Mouse (Mus musculus) CH12.LX (cell line): ENCODE data around the gene Klhl23. TPM values are rescaled to one million over a fixed set of nuclear protein-coding genes. Genes with fewer than 3 reads are reported as not detected.

Experiments
- DNase-seq: peaks from one replicate; pipeline ENCODE4 v3.0.0-alpha.2; 2013; ENCODE audit errors: extremely low read depth
- H3K27ac ChIP-seq: 2 replicates; pipeline ENCODE4 v1.5.1; 2012; ENCODE audit warnings: low read depth, mild to moderate bottlenecking, control low read depth, moderate library complexity; ENCODE audit not compliant: insufficient read depth
- H3K27me3 ChIP-seq: replicated peaks from 2 replicates; pipeline ENCODE3; 2012; ENCODE audit warnings: inconsistent platforms
- H3K36me3 ChIP-seq, 2 experiments: replicated peaks in 1 of 2; 2 replicates each; pipeline versions ENCODE3 to v1.6.1; 2012; ENCODE audit warnings: inconsistent platforms in 1 of 2, low read length in 1 of 2, mild to moderate bottlenecking in 1 of 2, mixed read lengths in 1 of 2, moderate library complexity in 1 of 2; ENCODE audit not compliant: control insufficient read depth in 1 of 2, insufficient read depth in 1 of 2
- H3K4me1 ChIP-seq, 2 experiments: 2 replicates each; pipeline ENCODE4 v1.6.1; 2012; ENCODE audit warnings: inconsistent platforms in 1 of 2, moderate library complexity in 1 of 2; ENCODE audit not compliant: insufficient read depth in 2 of 2, control insufficient read depth in 1 of 2
- H3K4me2 ChIP-seq: 2 replicates; pipeline ENCODE4 v1.6.1; 2012; ENCODE audit warnings: low read depth, mild to moderate bottlenecking, control low read depth; ENCODE audit not compliant: poor library complexity, insufficient read depth, severe bottlenecking
- H3K4me3 ChIP-seq, 3 experiments: fragments of 150-350 bp in 1 of 3; sonication (generic) in 1 of 3; replicated peaks in 1 of 3; 2 replicates each; pipeline versions ENCODE3 to v1.5.1; 2011 to 2012; ENCODE audit warnings: low read depth in 2 of 3, low read length in 2 of 3, mild to moderate bottlenecking in 2 of 3, moderate library complexity in 2 of 3, control low read depth in 1 of 3, improper control_type of control experiment in 1 of 3, inconsistent platforms in 1 of 3, mixed read lengths in 1 of 3; ENCODE audit not compliant: poor library complexity in 1 of 3
- H3K79me2 ChIP-seq: replicated peaks from 2 replicates; pipeline ENCODE4 v1.6.1; 2012; ENCODE audit warnings: mild to moderate bottlenecking, moderate library complexity; ENCODE audit not compliant: control insufficient read depth, poor library complexity, insufficient read depth, severe bottlenecking; ENCODE audit errors: extremely low read depth
- H3K9ac ChIP-seq: 2 replicates; pipeline ENCODE4 v1.6.1; 2012; ENCODE audit warnings: low read depth, mild to moderate bottlenecking, control low read depth, moderate library complexity; ENCODE audit not compliant: insufficient read depth
- H3K9me3 ChIP-seq: replicated peaks from 2 replicates; pipeline ENCODE3; 2012; ENCODE audit warnings: low read length, inconsistent platforms, mixed read lengths
- BHLHE40 ChIP-seq: IDR thresholded peaks from 2 replicates; pipeline ENCODE4 v1.6.1; 2011; ENCODE audit warnings: mild to moderate bottlenecking, low read depth, low read length, improper control_type of control experiment
- CHD1 ChIP-seq: IDR thresholded peaks from 2 replicates; pipeline ENCODE4 v1.6.1; 2012; ENCODE audit warnings: low read depth, low read length, improper control_type of control experiment, inconsistent platforms
- CHD2 ChIP-seq: IDR thresholded peaks from 2 replicates; pipeline ENCODE4 v1.6.1; 2011; ENCODE audit warnings: low read length, improper control_type of control experiment
- CTCF ChIP-seq, 2 experiments: IDR thresholded peaks in 1 of 2; conservative IDR thresholded peaks in 1 of 2; 2 replicates each; pipeline ENCODE4 v1.5.1; 2011 to 2012; ENCODE audit warnings: low read depth in 2 of 2, low read length in 2 of 2, improper control_type of control experiment in 1 of 2, inconsistent platforms in 1 of 2, mild to moderate bottlenecking in 1 of 2, moderate library complexity in 1 of 2
- E2F4 ChIP-seq: IDR thresholded peaks from 2 replicates; pipeline ENCODE4 v1.6.1; 2011; ENCODE audit warnings: low read depth, low read length, improper control_type of control experiment; ENCODE audit not compliant: insufficient replicate concordance
- EP300 ChIP-seq: IDR thresholded peaks from 2 replicates; pipeline ENCODE4 v1.6.1; 2011; ENCODE audit warnings: low read length, improper control_type of control experiment
- HCFC1 ChIP-seq: IDR thresholded peaks from 2 replicates; pipeline ENCODE4 v1.6.1; 2012; ENCODE audit warnings: low read depth, mild to moderate bottlenecking, inconsistent platforms, low read length, improper control_type of control experiment
- JUND ChIP-seq: conservative IDR thresholded peaks from 2 replicates; pipeline ENCODE4 v1.6.1; 2011; ENCODE audit warnings: low read depth, low read length, improper control_type of control experiment
- MAZ ChIP-seq: IDR thresholded peaks from 2 replicates; pipeline ENCODE4 v1.6.1; 2012; ENCODE audit warnings: low read depth, mild to moderate bottlenecking, inconsistent platforms, low read length, improper control_type of control experiment, moderate library complexity
- NELFE ChIP-seq: IDR thresholded peaks from 2 replicates; pipeline ENCODE4 v1.6.1; 2011; ENCODE audit warnings: low read depth, low read length, improper control_type of control experiment
- NRF1 ChIP-seq: IDR thresholded peaks from 2 replicates; pipeline ENCODE4 v1.6.1; 2014; ENCODE audit warnings: low read depth, mild to moderate bottlenecking, inconsistent platforms, low read length, improper control_type of control experiment, moderate library complexity
- POLR2A ChIP-seq: IDR thresholded peaks from 2 replicates; pipeline ENCODE4 v1.6.1; 2011; ENCODE audit warnings: low read depth, mild to moderate bottlenecking, improper control_type of control experiment, low read length
- POLR2AphosphoS2 ChIP-seq: IDR thresholded peaks from 2 replicates; pipeline ENCODE4 v1.6.1; 2011; ENCODE audit warnings: low read depth, low read length, improper control_type of control experiment
- RAD21 ChIP-seq: IDR thresholded peaks from 2 replicates; pipeline ENCODE4 v1.6.1; 2011; ENCODE audit warnings: low read depth, mild to moderate bottlenecking, low read length, improper control_type of control experiment, moderate library complexity
- RCOR1 ChIP-seq: conservative IDR thresholded peaks from 2 replicates; pipeline ENCODE4 v1.6.1; 2012; ENCODE audit warnings: low read depth, mild to moderate bottlenecking, inconsistent platforms, low read length, improper control_type of control experiment
- TBP ChIP-seq: conservative IDR thresholded peaks from 2 replicates; pipeline ENCODE4 v1.6.1; 2011; ENCODE audit warnings: low read depth, low read length, improper control_type of control experiment
- TCF12 ChIP-seq: IDR thresholded peaks from 2 replicates; pipeline ENCODE4 v1.6.1; 2014; ENCODE audit warnings: low read depth, mild to moderate bottlenecking, inconsistent platforms, low read length, improper control_type of control experiment
- UBTF ChIP-seq: IDR thresholded peaks from 2 replicates; pipeline ENCODE4 v1.6.1; 2012; ENCODE audit warnings: low read depth, mild to moderate bottlenecking, inconsistent platforms, low read length, improper control_type of control experiment, moderate library complexity
- ZC3H11A ChIP-seq: IDR thresholded peaks from 2 replicates; pipeline ENCODE4 v1.6.1; 2012; ENCODE audit warnings: low read depth, mild to moderate bottlenecking, inconsistent platforms, low read length, improper control_type of control experiment
- ZKSCAN1 ChIP-seq: IDR thresholded peaks from 2 replicates; pipeline ENCODE4 v1.6.1; 2012; ENCODE audit warnings: low read depth, inconsistent platforms, low read length, improper control_type of control experiment, borderline replicate concordance
- dilution Hi-C: fragments of 300-500 bp; cut with MboI; formaldehyde crosslinking; loops from 2 replicates; pipeline ENCODE4 v1.14.3; 2020; ENCODE audit warnings: low sequenced_read_pairs; ENCODE audit not compliant: extremely low pct_unique_long_range_greater_than_20kb, extremely low pct_ligation_motif_present
- in situ Hi-C: fragments of 300-500 bp; cut with MboI; formaldehyde crosslinking; loops from 3 replicates; pipeline ENCODE4 v1.14.3; 2019; ENCODE audit warnings: low sequenced_read_pairs, low pct_ligation_motif_present, low pct_unique_long_range_greater_than_20kb, mixed read lengths
- polyA plus RNA-seq: library from polyadenylated mRNA; unstranded; fragments of >175 nt; gene quantifications from 2 replicates; pipeline ENCODE4 v1.2.1, GENCODE M21; 2012; ENCODE audit warnings: low read depth; ENCODE audit not compliant: insufficient read length
- total RNA-seq, 2 experiments: library from RNA; depleted of rRNA; stranded (reverse); fragments of 300-350 nt in 1 of 2; fragments of >200 nt in 1 of 2; gene quantifications; 2 replicates each; pipeline ENCODE4 v1.2.3; 2012 to 2014

Gene Klhl23
- total and polyA plus RNA-seq, 3 experiments, result 0.05 to 0.34 (median 0.09) TPM

- dilution Hi-C loops (no loop called here), in situ Hi-C loops (no loop called here)
- Histone ChIP-seq H3K36me3 (no peaks in the 10 kb centered on the region), H3K27me3 (peaks cover 6% of the 10 kb centered on the region), H3K79me2 (no peaks in the 10 kb centered on the region), H3K4me3 (peak overlapping the region in 2 of 3 experiments; percentile 38 to 66), H3K9me3 (no peaks in the 10 kb centered on the region), H3K9ac (peak overlapping the region; percentile 48; the same call in 1 of the 2 replicates), H3K4me1 (peaks cover 0 to 2% of the 10 kb centered on the region in 2 experiments; a peak in 1 of 4 replicates), H3K27ac (no peak overlapping the region), H3K4me2 (peak overlapping the region; percentile 79)
- TF ChIP-seq BHLHE40, result no peak
- no peak for TF ChIP-seq E2F4
- TF ChIP-seq MAZ, result no peak
- no peak for TF ChIP-seq HCFC1
- no peak for TF ChIP-seq JUND
- TF ChIP-seq RAD21, result no peak
- no peak for TF ChIP-seq TBP
- no peak for TF ChIP-seq CHD1
- no peak for TF ChIP-seq POLR2A
- no peak for TF ChIP-seq TCF12
- no peak for DNase-seq
These were observed 801 bp downstream of the Klhl23 start for GRCm38 (mm10) chr2:69822361-69823128.

- in situ Hi-C loops, result no loop called here
- no peak for DNase-seq
These were observed 1.5 kb downstream of the Klhl23 start for GRCm38 (mm10) chr2:69823129-69823677.

More at GRCm38 (mm10) chr2:69823129-69823677, 1.5 kb downstream of the Klhl23 start:
- H3K36me3 ChIP-seq, result no peaks in the 10 kb centered on the region
- dilution Hi-C loops, result no loop called here
- no peak overlapping the region for H3K27ac ChIP-seq
- H3K4me1 ChIP-seq, result peaks cover 0 to 2% of the 10 kb centered on the region in 2 experiments; a peak in 1 of 4 replicates
- H3K9me3 ChIP-seq, result no peaks in the 10 kb centered on the region
- H3K79me2 ChIP-seq, result no peaks in the 10 kb centered on the region
- H3K9ac ChIP-seq, result peak overlapping the region; percentile 48
- H3K27me3 ChIP-seq, result peaks cover 6% of the 10 kb centered on the region
- H3K4me3 ChIP-seq, result peak overlapping the region; percentile 13 to 66 (median 38)
- TF ChIP-seq TBP (no peak), NRF1 (no peak), CTCF (conservative IDR thresholded peaks at IDR 0.05 in 1 of 2, IDR thresholded peaks at IDR 0.05 in 1 of 2; ENCODE audit: low read depth in 2 of 2, low read length in 2 of 2) (no peak), POLR2AphosphoS2 (no peak), RCOR1 (no peak), ZKSCAN1 (no peak), POLR2A (no peak), JUND (no peak), UBTF (no peak), NELFE (no peak), ZC3H11A (no peak), CHD2 (no peak), EP300 (no peak)
- H3K4me2 ChIP-seq, result peak overlapping the region; percentile 79
